7 mouse cellular contexts compared by ENCODE assay signal in genomic region chr16:45196816-45197215, GRCm38 (mm10). TPM values are rescaled to one million over a fixed set of nuclear protein-coding genes. Genes with fewer than 3 reads are reported as not detected.
A peak's percentile ranks its signal among the peaks of the same experiment; 100 is the strongest.
DNase-seq lines count a peak whose midpoint lies in the region; ATAC-seq lines count a peak whose summit lies in the region.

No protein-coding gene starts in this region.

- no peak overlapping the region for H3K4me2 ChIP-seq in forebrain, embryonic 14.5 days (ENCODE audit: low read length)
- no peak overlapping the region for H3K4me2 ChIP-seq in hindbrain, embryonic 13.5 days

- WGBS in forebrain, embryonic 14.5 days, result 31% methylated on average over 6 of the region's 6 CpGs
- WGBS in hindbrain, embryonic 13.5 days, result 35% methylated on average over 6 of the region's 6 CpGs

- no peaks in the 10 kb centered on the region for H3K9me3 ChIP-seq in forebrain, embryonic 14.5 days (replicated peaks; ENCODE audit: control insufficient read depth, low read length)
- H3K9me3 ChIP-seq in hindbrain, embryonic 13.5 days, result no peaks in the 10 kb centered on the region

- H3K27me3 ChIP-seq in forebrain, embryonic 14.5 days (replicated peaks; ENCODE audit: control insufficient read depth, insufficient read depth, low read length), result no peaks in the 10 kb centered on the region
- no peaks in the 10 kb centered on the region for H3K27me3 ChIP-seq in hindbrain, embryonic 13.5 days

- peak; percentile 84 for DNase-seq in NIH3T3 (ENCODE audit: low read depth)
- peak; percentile 51 for DNase-seq in c-Kit-positive CD71-positive TER-119-negative erythroid progenitor cells, embryonic 14.5 days (ENCODE audit: low read depth)
- peak; percentile 94 for DNase-seq in forebrain, embryonic 14.5 days (ENCODE audit: low spot score)
- peak; percentile 72 for DNase-seq in layer of hippocampus, adult 9-10 months (ENCODE audit: low spot score)
- peak; percentile 84 for DNase-seq in lung, postnatal 14 days
- peak; percentile 74 for DNase-seq in right cerebral cortex, adult 18-20 months

- H3K27ac ChIP-seq in forebrain, embryonic 14.5 days (ENCODE audit: low read depth, low read length), result no peak overlapping the region
- no peak overlapping the region for H3K27ac ChIP-seq in hindbrain, embryonic 13.5 days

- no peaks in the 10 kb centered on the region for H3K36me3 ChIP-seq in forebrain, embryonic 14.5 days (ENCODE audit: control insufficient read depth, insufficient read depth, low read length)
- no peaks in the 10 kb centered on the region for H3K36me3 ChIP-seq in hindbrain, embryonic 13.5 days

- no peak overlapping the region for H3K4me3 ChIP-seq in forebrain, embryonic 14.5 days (ENCODE audit: low read depth, low read length)
- H3K4me3 ChIP-seq in hindbrain, embryonic 13.5 days, result no peak overlapping the region

- no peaks in the 10 kb centered on the region for H3K4me1 ChIP-seq in forebrain, embryonic 14.5 days (ENCODE audit: control insufficient read depth, insufficient read depth, low read length)
- no peaks in the 10 kb centered on the region for H3K4me1 ChIP-seq in hindbrain, embryonic 13.5 days (replicated peaks)

- ATAC-seq in forebrain, embryonic 14.5 days, result peak; percentile 94
- peak; percentile 90 for ATAC-seq in hindbrain, embryonic 13.5 days (ENCODE audit: low FRiP score)

- no peak overlapping the region for H3K9ac ChIP-seq in forebrain, embryonic 14.5 days (ENCODE audit: low read length)
- no peak overlapping the region for H3K9ac ChIP-seq in hindbrain, embryonic 13.5 days

RNA-seq across cellular contexts. Expression of gene Btla, which starts 27.3 kb away (rescaled TPM):
- polyA plus RNA-seq in forebrain, embryonic 14.5 days (2014; fragmentation: Nextera tagmentation; extraction: Ambion mirVana), result 0.09 and 0.13 TPM in 2 replicates
- 0.16 and 0.17 TPM in 2 replicates for polyA plus RNA-seq in hindbrain, embryonic 13.5 days (2015; fragmentation: Nextera tagmentation; extraction: Ambion mirVana)

RNA-seq across cellular contexts. Expression of gene Atg3, which starts 38.2 kb away (rescaled TPM):
- 41.2 and 47.7 TPM in 2 replicates for polyA plus RNA-seq in forebrain, embryonic 14.5 days (2014; fragmentation: Nextera tagmentation; extraction: Ambion mirVana)
- 51.6 and 53.4 TPM in 2 replicates for polyA plus RNA-seq in hindbrain, embryonic 13.5 days (2015; fragmentation: Nextera tagmentation; extraction: Ambion mirVana)

RNA-seq across cellular contexts. Expression of gene Slc35a5, which starts 38.3 kb away (rescaled TPM):
- 24.4 and 31.5 TPM in 2 replicates for polyA plus RNA-seq in forebrain, embryonic 14.5 days (2014; fragmentation: Nextera tagmentation; extraction: Ambion mirVana)
- polyA plus RNA-seq in hindbrain, embryonic 13.5 days (2015; fragmentation: Nextera tagmentation; extraction: Ambion mirVana), result 33.3 and 34.1 TPM in 2 replicates
